Mouse (Mus musculus) B cell, adult 2 months (primary cell): Measurements from ENCODE around the gene Ffar4.

Experiments
- DNase-seq, 2 experiments: peaks; one replicate each; pipeline ENCODE4 v3.0.0; 2022

Ffar4 gene

DNA sequence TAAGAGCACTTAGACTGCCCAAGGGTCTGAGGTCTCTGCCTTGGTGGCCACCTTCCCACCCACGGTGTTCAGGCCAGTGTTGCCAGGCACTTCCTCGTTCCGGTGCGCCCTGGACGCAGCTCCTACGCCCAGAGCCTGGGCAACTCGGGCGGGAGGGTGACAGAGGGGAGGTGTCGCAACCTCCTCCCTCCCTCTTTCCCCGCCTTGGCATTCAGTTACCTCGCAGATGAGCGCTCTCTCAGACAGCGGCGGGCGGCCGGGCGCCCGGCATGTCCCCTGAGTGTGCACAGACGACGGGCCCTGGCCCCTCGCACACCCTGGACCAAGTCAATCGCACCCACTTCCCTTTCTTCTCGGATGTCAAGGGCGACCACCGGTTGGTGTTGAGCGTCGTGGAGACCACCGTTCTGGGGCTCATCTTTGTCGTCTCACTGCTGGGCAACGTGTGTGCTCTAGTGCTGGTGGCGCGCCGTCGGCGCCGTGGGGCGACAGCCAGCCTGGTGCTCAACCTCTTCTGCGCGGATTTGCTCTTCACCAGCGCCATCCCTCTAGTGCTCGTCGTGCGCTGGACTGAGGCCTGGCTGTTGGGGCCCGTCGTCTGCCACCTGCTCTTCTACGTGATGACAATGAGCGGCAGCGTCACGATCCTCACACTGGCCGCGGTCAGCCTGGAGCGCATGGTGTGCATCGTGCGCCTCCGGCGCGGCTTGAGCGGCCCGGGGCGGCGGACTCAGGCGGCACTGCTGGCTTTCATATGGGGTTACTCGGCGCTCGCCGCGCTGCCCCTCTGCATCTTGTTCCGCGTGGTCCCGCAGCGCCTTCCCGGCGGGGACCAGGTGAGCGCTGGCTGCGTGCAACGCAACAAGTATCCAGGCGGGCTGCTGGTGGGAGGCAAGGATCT is at the start of gene Ffar4:
TSS of gene Ffar4 (plus strand) at position 214 of the 901 bp plus-strand sequence.
- DNase-seq = no peak

DNA sequence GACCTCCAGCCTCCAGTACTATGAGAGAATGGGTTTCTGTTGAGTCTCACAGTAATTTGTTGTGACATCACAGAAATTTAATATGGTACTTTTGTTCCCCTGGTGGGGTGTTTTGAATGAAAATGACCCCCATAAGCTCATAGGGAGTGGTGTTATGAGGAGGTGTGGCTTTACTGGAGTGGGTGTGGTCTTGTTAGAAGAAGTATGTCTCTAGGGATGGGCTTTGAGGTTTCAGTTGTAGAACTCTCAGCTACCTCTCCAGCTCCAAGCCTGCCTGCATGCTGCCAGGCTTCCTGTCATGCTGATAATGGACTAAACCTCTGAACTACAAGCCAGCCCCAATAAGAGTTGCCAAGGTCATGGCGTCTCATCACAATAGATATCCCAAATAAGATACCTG is 47.2 kb upstream of the Ffar4 start:
- DNase-seq = no peak

DNA sequence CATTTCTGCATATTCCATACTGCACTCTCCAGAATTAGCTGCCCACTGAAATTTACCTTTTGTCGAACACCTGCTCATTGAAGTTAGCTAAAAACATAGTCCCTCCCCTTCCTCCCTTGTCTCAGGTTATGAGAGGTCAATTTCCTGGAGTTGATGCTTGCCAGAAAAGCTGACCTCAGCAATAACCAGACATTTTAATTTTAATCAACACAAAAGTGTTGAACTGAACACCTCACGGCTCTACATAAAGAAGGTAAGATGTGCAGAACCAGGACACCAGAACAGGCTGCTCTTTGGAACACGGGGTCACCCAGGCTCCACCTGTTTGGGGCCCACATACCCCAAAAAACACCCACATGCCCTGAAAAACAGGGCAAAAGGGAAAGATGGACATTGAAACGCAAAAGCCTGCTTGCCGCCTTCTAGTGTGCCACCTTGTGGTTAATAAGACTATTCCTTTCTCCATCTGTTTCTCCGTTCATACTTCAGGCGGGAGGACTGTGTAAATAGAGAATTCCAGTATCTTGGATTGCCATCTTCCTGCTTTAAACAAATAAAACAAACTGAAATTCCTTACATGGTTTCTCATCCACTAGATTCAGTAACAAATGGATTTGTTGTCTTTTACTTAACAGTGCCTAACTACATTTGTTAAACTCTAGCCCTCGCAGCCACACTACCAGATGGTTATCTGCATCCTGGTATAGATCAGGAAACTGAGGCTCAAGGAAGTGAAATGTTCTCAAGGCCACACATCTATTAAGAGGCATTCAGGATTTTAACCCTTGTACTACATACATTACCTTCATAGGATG is 43.4 kb upstream of the Ffar4 start:
- DNase-seq = peak in 1 of 2 experiments; percentile 3

DNA sequence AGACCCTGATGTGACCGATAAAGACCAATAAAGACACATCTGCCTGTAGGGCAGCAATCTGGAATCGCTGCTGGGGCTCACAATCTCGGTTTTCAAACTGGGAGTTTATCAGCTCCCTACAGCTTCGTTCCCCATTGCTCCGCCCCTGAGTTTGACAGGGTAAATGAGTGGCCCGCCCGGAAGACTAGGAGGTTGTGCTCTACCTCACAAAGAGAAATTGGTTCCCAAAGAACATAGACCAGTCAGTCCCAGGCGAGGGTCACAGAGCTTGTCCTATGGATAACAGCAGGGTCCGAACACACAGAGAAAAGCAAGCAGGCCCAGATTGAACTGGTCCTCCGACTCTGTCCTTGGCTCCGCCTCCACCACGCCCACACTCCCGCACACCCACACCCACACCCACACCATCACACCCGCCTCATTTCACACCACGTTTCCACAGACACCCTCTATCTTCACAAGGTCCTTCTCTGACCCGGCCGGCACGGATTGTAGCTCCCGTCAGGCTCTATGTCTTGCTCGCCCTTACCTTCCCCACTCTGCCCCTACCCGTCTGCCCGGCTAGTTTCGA is 42.6 kb upstream of the Ffar4 start:
- DNase-seq = peak; percentile 89

DNA sequence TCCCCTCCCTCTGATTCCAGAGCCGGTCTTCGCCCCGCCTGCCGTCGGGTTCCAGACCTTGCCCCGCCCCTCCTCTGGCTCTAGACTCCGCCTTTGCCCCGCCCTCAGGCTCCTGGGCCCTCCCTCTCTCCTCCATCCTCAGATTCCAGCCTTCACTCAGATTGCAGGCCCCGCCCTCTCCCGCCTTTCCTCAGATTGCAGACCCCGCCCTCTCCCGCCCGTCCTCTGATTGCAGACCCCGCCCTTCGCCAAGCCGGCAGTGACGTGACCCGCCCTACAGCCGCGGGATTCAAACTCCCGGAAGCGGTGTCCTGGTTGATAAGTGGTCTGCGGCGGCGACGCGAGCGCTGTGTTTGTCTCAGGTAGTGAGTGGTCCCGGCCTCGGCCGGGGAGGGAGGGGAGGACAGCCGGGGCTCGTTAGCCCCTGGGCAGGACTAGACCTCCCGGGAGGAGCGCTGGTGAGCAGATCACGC is 42.1 kb upstream of the Ffar4 start, which contains the start of gene Cep55:
TSS of gene Cep55 (plus strand) at position 292 of the 473 bp plus-strand sequence.
- DNase-seq = peak; percentile 97 to 98

DNA sequence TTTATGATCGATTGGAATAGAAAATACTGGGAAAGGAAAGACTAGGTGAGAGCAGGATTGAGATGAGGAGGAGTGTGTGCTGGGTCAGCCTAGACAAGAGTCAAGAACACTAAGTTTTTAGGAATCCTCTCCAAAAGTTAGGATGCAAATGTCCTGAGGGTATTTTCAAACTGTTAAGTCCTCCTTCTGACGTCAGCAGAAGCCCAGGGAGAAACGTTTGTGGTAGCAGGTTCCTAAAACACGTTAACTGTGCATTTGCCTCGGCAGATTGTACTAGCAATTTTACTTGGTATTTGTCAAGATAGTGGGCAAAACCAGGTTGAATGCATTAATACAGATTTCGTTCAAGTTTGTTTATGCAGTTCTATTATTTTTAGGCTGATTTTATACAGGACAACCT is 41.1 kb upstream of the Ffar4 start:
- DNase-seq = no peak

DNA sequence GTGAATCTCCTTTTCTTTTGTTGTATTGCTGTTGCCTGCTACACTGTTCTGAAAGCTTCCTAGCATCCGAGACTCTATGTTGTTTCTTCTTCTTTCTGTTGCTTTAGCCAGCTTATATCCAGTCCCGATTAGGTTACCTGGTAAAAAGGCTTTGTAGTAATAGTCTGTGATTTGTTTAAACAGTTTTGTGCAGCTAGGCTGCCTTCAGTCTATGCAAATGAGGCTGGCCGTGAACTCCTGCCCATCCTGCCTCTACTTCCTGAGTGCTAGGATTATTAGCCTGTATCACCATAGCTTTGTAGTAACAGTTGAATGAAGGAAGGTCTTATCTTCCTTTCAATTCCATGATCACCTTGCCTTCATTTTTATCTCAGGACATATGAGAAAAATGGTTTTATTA is 40.6 kb upstream of the Ffar4 start:
- no peak for DNase-seq

DNA sequence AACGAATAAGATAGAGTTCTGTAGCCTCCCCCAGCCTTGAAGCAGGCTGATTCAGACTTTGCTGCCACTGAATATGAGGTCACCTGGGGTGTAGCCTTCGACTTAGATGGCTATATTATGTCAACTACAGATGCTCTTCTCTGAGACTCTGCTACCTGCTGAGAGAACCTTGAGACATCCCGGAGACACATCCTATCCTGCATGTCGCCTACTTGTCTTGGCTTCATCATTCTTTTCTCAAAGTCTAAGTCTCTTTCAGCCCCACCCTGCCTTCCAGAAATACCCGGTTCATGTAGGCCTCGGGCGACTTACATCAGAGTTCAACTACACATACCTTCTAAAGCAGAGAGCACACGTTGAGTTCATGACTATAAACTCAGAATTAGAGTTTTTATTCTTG is 39.9 kb upstream of the Ffar4 start:
- DNase-seq = no peak

DNA sequence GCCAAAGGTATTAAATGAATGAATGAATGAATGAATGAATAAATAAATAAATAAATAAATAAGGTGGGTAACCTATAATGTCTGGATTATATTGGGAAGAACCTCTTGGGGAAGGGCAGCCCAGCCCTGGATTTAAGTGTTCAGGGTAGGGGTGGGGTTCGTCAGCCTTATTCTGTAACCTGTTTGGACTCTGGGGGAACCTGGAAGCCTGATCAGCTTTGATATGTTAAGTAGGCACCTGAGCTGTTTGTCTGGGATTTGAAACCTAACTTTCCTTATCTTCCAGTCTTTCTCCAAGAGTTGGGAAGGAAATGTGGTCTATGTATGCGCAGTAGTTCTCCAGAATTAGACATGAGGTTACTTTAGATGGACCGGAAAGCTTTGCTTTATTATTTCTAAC is 33.7 kb upstream of the Ffar4 start:
- no peak for DNase-seq

DNA sequence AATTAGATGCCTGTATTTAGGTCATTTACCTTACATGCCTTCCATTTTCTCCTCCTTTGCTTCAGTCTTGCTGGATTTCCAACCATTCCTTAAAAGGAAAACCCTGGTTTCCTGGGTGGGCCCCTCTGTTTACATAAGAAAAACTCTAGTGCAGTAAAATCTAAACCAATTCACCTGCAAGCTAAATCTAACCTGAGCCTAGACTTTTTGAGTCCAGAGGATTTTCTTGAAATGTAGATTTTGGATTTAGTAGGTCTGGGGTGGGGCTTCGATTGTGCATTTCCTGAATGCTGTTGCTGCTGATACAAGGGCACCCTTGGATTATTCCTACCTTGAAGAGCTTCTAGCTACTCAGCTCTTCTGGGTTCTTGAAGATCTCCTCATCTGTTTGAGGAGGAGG is 32.8 kb upstream of the Ffar4 start:
- no peak for DNase-seq

DNA sequence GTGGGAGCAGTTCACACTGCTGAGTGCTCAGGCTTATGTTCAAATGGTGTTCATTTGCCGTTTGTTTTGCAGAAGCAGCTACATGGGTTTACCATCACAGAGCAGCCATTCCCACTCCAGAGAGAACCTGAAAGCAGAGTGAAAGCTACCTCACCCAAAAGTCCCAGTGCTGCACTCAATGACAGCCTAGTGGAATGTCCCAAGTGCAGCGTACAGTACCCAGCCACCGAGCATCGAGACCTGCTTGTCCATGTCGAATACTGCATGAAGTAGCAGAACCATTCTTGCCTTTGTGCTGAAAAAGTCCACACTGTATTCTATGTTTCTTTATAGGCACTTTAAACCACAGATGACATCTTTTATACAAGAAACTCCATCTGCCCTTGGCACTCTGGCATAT is 23.6 kb upstream of the Ffar4 start:
- DNase-seq = no peak

DNA sequence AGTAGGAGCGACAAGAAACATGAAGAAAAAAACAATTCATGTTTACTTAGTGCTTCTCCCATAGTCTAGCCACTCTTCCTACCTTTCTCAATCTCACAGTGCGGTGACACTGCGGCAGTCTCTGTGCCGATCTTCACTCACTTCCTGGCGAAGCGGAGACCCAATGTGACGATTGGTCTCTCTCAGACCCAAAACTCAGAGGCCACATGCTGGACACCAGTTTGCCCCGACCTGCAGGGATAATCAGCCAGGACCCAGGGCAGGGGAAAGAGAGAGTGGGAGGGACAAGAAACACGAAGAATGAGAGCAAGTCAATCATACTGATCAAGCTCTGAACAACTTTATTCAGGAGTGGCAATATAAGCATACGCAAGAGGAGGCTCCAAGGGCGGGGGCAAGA is 21.8 kb upstream of the Ffar4 start:
- DNase-seq = no peak

DNA sequence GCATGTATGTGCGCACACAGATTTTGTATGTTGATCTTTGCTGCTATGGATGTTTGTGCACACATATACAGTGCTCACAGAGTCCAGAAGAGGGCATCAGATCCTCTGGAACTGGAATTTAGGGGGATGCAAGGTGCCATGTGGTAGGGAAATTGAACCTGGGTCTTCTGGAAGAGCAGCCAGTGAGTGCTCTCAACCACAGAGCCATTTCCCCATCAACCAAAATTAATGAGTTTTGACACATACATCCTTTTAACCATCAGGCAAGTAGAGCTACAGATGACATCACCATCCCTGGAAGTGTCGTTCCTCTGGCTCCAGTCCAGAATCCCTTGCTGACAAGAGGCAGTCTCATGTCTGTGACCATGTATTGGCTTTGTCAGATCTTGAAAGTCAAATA is 20.6 kb upstream of the Ffar4 start:
- no peak for DNase-seq

DNA sequence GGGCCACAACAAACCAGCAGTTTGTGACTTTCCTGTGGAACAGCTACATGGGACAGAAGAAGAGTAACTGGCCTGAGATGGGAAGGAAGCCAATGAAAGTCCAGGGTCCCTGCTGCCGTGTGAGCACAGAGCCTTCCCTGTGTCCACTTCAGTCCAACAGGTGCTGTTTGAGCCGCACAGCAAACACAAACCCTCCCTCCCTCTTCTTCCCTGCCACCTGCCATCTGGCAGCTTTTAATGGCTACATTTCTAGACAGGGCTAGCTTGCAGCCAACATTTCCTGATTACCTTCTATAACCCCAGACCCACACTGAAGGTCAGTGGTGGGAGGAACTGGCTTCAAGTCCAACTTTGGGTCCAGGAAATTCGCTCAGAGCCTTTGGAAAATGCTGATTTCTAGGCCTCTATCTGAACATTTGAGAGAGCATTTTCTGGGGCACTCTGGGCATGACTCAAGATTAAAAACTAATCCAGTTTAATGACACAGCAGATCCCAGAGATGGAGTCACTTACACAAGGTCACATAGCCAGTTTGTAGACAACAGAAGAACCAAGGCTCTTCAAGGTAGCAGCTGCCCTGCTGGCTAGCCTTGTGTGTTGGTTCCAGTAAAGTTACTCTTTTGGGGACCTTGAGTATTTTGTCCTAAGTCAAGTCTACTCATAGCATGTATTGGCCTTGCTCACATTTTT is 18.9 kb upstream of the Ffar4 start:
- DNase-seq = no peak

DNA sequence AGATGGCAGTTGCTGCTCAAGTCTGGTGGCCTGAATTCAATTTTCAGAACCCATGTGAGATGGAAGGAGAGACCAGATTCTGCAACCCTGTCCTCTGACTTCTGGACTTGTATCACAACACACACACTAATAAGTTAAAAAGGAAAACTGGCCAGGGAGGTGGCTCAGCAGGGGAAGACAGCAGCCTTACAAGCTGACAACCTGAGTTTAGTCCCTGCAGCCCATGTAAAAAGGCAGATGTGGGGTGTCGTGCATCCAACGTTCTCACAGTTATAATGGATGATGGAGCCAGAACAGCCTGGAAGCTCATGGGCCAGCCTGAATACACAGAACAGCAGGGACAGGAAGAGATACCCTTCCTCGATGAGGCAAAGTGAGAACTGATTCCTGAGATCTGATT is 15.5 kb upstream of the Ffar4 start:
- DNase-seq = no peak

DNA sequence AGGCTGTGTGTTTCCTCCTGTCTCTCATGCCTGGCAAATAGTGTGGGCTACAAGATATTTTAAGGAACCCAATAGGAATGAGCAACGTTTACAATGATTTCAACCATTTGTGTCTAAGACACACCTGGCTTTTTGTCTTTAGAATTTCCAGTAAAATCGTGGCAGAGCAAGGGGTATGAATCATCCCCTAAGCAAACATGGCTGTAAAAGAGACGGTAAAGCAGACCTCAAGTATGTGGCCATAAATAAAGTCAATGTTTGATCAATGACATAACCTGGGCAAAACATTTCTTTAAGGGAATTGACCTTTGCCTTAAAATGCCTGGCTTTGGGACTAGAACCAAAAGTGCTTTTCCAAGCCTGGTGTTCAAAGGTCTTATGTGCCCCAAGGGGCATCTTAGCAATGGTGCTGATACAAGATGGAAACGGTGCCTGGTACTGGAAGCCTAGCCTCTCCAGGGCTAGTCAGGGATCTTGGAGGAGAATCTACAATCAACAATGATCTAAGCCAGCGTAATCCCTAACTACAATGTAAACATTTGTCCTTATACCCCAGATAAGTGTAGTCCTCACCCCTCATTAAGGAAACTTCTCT is 13.8 kb upstream of the Ffar4 start:
- DNase-seq = no peak

DNA sequence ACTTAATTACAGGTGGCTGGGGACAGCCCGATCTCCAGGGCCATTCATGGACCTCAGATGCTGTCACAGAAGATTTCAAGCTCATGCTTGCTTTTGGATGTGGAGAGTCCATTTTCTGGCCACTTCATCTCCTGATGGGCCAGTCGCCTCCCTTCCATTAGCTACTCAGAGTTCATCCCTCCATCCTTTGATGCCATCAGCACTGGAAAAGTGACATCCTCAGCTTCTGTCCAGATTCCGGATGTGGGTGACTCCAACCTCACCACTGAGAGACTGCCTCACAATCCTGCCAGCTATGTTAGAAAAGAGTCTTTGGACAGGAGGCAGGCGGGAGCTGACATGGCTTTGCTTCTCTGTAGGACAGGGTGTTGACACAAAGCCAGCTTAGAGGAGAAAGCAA is 11.0 kb upstream of the Ffar4 start:
- no peak for DNase-seq

DNA sequence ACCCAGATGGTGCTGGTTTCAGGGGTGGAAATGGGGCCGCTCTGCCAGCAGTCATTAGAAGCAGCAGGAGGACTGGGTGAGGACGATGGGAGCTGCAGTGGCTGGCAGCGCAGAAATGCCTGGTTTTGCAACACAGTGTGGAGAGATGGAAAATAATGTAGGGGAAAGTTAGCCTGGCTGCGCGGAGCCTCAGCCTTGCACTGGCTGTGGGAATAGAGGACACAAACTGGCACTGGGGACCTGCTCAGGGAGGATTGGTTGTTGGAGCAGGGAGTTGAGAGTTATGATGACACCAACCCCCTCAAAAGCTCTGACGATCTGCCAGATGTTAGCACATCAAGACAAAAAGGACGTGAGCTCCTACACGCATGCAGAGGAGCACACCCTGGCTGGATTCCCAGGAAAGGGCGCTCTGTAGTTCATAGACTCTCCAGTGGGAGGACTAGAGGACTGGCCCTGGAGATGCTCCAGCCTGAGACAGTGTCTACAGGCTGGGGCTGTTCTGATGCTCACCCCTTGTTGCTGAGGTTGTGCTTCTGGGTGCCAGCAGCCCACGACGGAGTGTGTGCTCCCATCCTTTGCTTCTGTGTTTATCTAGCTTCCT is 9.8 kb upstream of the Ffar4 start:
- no peak for DNase-seq

DNA sequence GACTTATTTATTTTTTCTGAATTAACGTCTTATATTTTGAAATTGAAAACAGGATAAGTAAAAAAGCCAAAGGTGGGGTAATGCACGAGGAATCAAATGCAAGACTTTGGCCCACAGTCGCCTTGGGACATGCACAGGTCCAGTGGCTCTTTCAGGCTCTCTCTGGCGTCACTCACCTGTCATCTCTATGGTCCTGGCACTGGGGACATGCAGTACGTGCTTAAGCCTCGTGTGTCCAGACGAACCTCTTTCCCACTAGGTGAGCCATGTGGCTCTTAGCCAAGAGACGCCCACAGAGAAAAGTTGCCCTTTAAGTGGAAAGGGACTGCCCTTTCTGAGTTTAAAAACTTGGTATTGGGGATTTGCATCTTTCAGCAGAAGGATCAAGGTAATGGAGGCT is 7.5 kb upstream of the Ffar4 start:
- DNase-seq = no peak

DNA sequence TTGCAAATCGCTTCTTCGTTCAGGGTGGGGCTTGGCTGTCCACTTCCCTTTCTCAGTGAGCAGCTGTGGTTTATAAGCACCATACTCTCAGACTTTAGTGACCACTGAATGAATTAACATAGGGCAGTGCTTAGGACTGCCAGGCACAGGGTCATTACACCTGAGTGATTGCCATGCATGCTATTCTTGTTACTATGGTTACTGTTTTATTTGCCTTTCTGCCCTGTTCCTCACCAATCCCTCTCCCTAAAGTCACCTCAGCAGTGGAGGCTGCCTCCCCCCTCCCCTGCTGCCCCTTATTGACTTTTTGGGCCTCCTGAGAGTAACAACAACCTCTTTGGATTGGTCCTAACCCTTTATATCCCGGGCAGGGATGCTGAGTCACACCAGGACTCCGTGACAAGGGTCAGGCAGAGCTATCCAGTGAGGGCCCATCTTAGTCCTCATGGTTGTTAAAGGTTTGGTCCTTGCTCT is 5.3 kb upstream of the Ffar4 start:
- no peak for DNase-seq

DNA sequence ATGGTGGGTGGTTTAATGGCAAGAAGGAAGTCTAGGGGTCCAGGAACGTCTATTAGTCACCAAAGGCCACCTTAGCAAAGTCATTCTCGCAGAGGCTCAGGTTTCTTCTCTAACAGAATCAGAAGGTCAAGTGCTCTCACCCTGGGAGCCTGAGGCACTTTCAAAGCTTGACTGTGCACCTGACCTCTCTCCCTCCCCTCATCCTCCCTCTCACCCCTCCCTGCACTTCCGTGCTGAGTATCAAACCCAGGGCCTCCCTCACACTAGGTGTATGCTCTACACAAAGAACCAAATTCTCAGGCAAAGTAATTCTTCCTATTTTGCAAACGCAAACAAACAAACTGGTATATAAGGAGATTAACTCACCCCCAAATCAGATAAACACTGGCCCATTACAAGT is 640 bp upstream of the Ffar4 start:
- no peak for DNase-seq

DNA sequence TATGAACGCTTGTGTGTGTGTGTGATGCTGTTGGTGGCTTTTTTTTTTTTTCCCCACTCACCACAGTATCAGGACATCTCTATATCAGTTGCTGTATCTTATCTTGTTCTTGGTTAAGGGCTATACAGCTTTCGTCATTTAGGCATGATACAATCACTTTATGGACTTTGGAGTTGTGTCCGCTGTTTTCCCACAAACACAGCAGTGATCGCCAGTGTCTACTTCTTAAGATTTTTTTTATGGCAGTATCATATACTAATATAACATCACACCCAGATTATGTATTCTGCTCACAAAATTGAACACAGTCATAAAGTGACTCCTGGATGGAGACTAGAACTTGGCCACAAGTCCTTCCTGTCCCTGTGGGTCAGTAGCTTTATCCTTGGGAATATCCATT is 11.0 kb downstream of the Ffar4 start:
- no peak for DNase-seq
